Mouse (Mus musculus): Measurements from ENCODE around the gene Mylk2.

The Mylk2 gene

DNA sequence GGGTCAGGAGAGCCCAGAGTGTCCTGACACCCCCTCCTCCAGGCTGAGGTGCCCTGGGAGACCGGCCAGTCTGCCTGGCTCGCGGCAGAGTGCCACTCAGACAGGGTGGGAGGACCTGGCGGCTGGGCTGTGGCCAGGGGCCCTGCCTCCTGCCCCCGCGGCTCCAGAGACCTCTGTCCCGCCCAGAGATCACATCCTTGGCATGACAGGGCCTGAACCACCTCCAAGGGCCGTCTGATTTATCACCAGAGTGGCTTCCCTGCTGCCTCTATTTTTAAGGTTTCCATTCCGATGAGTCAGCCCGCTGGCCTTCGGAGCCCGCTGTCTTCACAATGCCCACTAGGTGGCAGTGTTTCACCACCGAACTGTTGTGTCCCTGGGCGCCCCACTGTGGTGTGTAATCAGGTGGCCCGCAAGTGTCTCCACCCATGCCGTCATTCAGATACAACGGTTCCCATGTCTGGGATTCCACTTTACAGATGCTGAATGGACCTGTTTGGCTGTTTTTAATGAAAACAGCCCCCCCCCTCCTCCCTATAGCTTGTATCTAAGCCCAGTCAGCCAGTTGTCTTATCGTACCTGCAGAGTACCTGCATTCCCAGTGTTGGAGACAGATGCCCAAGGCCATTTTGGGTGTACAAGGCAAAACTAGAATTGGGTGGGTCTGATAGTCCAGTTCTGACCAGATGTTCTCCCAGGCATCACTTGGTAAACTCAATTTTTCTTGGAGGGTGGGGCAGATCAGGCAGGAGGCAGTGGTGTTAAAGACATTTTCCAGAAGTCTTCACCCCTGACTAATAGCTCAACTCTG lies 3.4 kb downstream of the Mylk2 start:
- peak; percentile 87 for DNase-seq

DNA sequence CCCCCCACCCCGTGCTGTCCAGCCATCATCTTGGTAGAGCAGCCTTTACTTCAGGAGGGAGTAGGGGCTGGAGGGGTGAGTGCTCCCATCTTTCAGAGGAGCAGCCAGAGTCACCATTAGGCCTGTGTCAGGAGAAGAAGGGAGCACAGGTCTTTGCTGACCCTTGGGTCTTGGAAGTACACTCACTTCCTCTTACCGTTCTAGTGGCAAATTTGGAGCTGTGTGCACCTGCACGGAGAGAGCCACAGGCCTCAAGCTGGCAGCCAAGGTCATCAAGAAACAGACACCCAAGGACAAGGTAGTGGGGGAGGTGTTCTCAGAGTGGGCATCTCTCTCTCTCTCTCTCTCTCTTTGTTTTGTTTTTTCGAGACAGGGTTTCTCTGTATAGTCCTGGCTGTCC lies 4.3 kb downstream of the Mylk2 start:
- no peak for DNase-seq

DNA sequence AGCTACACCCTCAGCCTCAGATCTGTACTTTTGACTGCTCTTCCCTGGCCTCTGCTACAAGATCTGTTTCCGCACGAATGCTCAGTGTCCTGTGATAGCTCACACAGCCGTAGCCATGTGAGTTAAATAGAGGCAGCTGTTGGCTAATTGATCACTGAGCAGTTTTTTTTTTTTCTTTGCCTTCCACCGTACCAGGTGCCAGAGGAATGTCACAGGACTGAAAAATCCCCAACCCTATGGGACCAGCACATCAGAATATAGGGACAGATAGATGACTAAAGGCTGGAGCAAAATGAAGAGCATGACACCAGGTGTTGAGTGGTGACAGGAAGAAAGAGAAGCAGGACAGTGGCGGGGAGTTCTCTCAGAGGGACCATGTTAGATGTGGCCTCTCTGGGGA lies 5.0 kb downstream of the Mylk2 start:
- no peak for DNase-seq

DNA sequence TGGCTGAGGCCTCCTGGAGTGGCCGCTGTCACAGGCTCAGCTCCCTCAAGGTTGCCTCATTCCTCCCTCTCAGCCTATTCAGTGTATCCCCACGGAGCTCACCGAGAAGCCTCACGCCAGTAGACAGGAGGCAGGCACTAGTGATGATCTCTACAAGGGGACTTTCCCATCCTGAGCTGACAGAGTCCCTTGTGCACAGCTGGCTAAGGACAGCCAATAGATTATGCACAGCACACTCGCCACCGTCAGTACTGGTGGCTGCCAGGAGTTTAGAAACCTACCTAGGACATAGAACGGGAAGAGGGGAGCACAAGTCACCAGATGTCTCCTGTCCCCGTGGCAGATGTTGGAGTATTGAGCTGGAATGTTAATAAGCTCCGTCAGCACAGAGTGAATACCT lies 6.5 kb downstream of the Mylk2 start:
- no peak for DNase-seq

DNA sequence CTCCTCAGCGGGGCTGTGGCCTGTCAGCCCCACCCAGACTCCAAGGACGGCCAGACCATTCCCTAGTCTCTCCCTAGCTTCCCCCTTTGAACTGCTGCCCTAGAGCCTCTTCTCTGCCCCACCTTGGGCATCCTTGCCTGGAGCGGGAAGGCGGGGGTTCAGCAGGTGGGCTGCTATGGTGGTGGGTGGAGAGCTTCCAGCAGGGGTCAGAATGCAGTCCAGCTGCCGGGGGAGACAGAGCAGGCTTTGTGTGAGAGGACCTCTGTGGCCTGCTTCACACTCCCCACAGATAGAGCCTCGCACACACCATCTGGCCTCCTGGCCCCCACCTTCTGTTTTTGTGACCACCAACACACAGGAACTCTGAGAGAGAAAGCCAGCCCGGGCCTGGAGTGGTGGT lies 11.2 kb downstream of the Mylk2 start:
- DNase-seq, result no peak

DNA sequence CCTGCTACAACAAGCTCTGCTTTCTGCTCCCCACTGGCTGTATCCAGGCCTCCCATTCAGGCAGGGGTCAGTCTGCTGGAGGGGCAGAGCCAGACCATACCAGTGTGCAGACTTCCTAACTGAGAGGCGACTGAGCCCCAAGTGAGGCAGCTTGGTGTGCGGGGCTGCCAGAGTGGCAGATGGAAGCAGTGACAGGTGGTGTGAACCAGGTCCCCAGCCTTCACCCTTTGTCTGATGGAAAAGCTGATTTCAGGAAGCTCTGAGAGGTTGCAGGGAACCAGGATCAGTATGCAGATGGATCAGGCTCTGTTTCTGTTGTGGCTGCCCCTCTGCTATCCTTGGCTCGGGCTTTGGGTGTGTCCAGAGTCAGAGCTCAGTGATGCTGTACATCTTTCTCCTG lies 12.5 kb downstream of the Mylk2 start:
- no peak for DNase-seq

DNA sequence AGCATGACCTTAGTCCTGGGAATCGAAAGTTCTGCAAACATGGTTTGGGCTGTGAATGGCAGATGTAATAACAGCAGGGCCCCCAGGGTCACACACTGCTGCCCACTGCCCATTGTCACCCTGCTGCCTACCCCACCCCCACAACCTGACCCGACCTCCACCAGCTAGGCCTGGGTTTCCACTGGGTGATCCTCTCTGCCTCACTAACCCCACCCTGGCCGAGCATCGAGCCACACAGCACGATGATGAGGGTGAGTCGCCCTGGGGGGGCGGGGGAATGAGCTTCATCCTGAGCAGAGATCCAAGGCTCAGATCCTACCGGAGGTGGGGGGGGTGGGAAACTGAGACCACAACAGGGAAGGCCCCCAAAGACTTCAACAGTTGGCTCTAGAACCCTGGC lies 13.0 kb downstream of the Mylk2 start:
- no peak for DNase-seq

DNA sequence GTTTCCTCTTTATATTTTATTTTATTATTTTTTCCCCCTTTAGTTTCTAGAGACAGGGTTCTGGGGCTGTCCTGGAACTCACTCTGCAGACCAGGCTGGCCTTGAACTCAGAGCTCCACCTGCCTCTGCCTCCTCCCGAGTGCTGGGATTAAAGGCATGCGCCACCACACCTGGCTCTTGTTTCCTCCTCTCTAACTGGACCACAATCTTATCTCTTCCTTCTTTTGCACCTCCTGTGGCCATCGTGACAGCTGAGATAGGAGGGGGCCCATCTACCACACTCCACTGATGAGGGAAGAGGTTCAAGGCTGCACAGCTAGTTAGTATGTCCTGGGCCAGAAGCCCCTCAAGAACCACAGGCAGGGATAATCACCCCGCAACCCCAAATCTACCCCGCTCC lies 13.4 kb downstream of the Mylk2 start:
- no peak for DNase-seq

DNA sequence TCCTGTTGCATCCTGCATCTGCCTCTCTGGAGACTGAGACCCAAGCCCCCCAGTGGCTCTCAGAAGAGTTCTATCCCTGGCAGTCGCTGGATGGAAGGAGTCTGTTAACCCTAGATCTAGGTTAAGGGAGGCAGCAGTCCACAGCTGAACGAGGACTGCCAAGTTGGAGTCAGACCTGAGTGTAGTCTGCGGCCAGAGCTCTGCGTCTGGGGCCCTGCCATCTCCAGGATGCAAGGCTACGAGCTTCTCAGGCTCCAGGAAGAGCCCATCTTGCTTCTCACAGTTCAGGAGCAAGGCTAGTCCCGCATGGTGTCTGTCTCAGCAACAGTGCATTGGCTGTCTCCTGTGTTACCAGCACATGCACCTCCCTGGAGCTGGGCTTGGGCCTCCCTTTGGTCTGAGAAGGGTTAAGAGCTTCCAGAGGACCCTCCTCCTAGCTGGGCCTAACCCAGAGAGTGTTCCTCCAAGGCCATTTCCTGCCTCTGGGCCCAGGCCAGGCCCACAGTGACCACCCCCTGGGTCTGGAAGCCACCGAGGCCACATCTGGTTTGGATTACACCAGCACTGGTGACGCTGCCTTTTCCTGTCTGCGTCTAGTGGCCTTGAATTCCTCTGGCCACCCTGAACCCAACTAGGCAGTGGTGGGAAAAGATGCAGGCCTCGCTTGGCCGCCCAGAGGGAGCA lies 14.2 kb downstream of the Mylk2 start:
- peak; percentile 87 for DNase-seq

DNA sequence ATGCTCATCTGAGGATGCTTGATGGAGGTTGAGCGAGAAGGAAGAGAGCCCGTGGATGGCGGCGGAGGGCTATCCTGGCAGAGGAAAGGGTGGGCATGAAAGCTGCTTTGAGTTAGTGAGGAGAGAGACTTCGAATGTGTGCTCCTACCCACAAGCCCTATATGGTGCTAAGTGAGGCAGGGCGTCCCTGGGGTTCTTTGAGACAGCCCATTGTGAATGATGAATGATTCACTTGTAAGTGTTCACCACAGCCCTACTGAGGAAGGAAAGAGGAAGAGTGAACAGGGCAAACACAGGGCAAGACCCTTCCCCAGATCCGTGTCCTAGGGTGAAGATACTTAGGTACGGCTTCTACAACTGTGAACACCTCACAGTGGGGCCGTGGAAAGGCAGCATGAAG lies 15.7 kb downstream of the Mylk2 start:
- no peak for DNase-seq

DNA sequence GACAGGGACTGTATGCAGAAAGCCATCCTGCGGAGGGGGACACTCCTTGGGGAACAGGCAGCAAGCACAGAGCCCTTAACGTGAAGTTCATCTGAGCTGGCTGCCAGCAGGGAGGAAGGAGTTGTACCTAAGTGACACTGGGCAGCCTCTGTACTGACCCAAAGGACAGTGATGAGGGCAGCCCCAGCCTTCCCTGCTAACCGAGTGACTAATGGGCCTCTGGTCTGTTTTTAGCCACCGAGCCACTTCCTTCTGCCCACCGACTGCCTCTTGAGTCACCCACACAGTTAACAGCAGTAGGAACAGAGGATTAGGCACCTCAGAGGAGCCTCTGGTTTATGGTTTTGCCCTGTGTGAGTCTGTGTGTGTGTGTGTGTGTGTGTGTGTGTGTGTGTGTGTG lies 16.2 kb downstream of the Mylk2 start:
- DNase-seq, result no peak

DNA sequence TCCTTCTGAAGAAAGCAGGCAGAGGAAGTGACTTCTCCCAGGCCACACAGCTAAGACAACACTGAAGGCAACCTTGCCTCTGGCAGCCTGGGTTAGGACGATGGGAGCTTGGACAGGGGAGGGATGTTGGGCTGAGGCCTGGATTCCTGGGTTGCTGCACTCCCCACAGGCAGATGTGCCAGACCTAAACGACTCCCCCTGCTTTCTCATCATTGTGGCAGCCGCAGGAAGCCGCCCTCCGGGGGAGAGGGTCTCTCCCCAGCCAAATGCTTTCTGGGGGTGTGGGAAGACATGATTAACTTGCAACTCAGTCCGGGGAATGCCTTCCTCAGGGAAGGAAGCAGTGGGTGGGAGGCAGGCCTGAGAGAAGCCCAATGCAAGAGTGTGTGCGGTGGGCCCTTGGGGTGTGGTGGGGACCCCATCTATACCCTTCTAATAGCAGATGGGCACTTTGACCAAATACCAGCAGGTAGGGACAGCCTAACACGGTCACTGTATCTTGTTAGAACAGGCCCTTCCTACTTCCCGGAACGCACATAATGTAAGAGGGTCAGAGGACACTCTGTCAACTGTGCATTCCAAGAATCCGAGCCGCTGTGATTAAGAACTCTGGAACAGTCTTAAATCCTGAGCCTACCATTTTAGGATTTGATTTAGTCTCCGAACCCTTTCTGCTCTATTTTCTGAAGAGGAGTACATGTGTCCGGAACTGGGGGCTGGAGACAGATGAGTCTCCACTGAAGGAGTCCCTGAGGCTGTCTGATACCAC lies 17.3 kb downstream of the Mylk2 start:
- peak; percentile 31 for DNase-seq

DNA sequence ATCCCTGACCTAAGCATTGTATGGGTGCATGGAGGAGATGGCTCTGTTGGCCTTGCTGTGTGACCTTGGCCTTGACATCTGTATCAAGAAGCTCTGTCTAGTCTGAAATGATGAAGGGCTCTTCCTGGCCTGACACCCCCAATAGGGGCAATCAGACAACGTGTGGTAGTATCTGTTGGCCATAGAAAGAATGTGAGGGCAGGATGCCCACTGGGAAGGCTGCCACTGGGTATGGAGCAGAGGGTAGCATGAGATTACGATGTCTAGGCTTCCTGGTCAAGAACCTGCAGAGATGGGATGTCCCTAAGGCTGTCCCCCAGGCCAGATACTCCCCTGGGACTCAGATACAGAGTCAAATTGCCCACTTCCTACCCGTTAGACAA lies 17.8 kb downstream of the Mylk2 start:
- DNase-seq, result no peak

DNA sequence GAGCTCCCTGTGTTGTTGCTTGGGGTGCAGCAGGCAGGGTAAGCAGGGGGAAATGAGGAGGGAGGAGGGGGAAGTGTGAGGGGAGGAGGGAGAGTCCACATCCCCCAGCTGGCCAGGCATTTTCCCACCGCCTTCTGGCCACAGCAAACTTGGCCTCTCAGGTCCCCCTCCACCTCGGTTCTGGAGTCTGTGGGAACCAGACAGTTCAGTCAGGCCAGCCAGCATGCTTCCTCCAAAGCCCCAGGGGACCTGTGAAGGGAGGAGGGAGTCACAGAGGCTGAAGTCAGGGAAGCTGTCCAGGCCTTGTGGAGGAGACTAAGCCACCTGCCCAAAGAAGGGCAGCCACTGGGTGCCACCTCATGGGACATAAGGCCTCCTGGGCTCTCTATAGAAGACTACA lies 19.1 kb downstream of the Mylk2 start:
- peak; percentile 65 for DNase-seq

DNA sequence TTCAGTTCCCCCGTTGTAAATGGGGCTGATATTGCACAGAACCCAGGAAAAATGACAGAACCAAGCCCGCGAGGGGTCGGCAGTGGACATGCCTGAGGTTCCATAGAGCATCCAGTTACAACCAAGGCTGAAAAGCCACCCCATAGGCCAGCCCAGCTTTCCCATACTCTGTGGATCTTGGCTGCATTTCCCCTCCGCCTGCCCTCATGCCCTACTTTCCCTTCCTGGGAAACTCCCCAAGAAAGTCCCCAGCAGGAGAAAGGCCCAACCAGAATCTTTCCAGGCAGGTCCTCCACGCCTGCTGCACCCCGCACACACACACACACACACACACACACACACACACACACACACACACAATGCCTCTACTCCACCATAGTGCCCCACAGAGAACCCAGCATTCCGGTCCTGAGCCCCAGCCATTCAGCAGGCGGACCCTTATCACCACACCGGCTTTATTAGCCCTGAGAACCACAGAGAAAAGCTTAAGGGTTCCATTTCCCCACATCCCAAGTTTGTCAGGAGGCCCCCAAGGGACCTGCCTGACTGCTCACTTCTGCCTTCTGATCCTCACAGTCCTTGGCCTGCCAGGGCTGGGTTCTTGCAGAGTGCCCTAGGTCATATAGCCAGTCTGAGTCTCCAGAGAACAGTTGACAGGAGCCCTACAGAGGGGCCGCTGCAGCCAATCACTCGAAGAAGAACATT lies 20.5 kb downstream of the Mylk2 start:
- no peak for DNase-seq

DNA sequence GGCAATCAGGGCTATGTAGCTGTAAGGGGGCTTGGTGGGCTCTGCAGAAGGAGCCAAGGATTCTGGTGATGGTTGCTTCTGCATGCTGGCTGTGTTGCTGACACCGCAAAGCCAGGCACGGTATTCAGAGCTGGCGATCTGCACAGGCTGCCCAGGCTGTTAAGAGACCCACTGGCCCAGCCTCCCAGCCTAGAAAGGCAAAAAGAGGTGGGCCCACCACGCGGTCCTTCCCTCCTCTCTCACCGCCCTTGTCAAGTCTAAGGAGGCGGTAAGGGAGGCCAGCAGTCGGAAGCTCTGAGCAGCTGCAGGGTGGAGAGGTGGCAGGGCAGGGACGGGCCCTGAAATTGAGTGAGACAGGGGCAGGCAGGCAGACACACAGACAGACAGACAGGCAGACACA lies 21.9 kb downstream of the Mylk2 start, which contains the start of gene Foxs1:
Gene Foxs1 (minus strand): TSS at position 161 of the 400 bp plus-strand sequence.
- DNase-seq, result peak; percentile 67

DNA sequence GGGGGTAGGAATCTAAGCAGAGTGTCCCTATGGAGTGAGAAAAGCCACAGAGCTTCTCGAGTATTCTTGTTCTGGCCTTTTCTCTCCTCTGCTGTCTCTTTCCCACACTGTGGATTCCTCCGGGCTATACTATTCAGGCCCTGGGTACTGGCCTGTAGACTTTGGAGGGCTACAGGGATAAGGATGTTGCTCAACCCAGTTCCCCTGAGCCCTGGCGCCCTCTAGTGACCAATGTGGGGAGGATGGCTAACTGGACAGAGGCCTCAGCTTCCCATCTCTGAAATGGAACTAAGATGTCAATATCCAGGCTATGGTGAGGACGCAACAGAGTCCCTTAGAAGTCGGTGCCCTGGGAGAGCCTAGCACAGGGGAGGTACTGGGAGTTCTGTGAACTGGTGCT lies 22.5 kb downstream of the Mylk2 start:
- peak; percentile 53 for DNase-seq

DNA sequence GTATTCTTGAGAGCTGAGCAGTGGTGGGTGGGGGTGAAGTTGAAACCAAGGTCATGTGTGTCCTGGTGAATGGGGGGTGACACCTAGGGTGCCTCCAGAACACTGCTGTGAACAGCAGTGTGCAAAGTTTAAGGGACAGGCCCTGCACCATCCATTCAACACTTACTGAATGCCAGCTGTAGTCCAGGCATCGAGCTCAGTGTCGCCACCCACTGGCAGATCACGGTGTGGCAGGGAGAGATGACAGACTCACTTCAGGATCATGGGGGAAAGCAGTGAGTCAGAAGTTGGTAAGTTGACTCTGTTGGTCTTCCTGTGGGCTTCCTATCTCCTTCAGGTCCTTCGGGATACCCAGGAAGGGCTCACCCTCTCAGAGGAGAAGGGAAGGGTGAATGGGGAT lies 28.7 kb downstream of the Mylk2 start:
- peak; percentile 36 for DNase-seq

DNA sequence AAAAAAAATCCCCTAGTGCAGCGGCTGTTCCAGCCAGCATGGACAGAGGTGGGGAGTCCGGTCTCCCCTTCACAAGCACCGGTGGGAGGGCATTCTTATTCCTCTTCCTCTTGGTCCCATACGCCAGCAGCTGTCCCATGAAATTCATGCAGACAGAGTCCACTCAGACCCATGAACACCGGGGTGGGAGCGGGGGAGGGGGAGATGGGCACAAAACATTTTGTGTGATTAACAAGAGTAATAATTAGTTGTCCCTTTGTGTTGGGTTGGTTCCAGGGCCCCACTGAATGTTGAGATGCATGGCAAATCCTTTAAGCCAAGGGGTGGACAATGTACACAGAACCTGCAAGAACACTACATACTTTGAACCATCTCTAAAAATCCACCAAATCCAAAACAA lies 30.0 kb downstream of the Mylk2 start:
- DNase-seq, result no peak

DNA sequence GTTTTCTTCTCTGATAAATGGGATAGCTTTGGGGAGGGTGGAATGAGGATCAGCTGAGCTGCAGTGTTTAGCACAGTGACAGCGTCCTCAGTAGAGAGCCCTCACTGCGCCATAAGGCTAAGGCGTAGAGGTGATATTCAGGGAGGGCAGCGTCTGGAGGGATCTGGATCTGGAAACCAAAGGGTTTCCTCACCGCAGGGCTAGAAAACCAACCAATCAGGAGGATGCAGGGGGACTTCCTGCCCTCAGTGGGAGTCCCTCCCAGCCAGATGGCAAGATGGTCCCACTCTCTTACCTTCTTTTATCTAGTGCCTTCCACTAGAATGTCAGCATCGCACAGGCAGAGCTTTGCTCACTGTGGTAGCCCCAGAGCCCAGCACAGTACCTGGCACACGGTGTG lies 30.6 kb downstream of the Mylk2 start:
- DNase-seq, result no peak

DNA sequence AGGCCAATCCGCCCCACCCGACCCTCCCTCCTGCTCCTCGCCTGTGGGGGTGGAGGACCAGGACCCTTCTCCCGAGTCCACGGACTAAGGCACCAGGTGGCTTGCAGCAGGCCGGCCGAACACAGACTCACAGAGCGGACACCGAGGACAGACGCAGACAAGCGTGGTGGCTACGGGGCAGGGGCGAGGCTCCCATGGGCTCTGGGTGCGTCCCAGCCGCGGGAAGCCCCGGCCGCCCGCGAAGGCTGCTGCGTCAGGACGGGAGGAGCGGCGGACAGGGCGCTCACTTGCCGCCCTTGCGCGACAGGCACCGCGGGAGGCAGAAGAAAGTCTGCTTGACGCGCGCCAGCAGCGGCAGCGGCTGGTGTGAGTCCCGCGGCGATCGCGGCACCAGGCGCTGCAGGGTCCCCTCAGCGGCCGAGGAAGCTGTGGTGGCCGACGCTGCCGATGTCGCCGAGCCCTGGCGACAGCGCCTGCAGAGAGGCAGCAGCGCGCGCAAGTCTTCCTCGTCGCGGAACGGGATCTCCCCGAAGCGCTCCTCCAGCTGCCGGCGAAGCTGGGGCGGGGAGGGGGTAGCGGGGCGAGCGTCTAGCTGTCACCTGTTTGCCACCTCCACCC lies 31.9 kb downstream of the Mylk2 start:
- DNase-seq, result no peak

DNA sequence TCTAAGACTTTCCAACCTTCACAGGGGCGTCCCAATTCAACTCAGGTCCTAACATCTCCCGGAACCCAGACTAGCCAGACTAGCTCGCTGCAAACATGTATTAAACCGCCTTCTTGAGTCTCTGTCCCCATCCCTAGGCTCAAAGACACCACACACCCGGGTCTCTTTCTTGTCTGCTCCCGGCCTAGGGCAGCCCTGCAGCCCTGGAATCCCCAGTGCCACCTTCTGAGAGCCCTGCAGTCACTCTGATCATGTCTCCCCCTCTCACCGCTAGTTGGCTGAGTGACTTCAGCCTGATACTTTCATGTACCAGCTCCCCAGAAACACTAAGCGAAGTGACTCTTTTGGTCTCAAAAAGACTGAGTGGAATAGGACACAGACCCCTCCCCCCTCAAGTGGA lies 32.4 kb downstream of the Mylk2 start:
- no peak for DNase-seq

DNA sequence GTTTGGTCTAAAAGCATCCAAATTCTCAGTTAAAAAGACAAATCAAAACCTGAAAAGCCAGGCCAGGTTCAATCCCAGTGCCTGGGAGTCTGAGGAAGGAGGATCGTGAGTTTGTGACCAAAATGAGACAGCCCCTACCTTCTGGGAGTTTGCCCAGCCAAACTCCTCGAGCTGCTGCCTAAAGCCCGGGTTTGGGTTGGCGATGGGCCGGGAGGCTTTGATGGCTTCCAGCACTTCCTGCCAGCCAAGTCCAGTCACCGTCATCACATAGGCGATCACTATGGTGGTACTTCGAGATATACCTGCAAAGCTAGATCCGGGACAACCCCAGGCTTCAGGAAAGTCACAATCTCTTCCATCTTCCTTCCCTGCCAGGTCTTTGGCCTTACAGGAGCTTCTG lies 32.9 kb downstream of the Mylk2 start:
- no peak for DNase-seq
